Mouse (Mus musculus): ENCODE results near the gene Map2k5.

Gene Map2k5

DNA sequence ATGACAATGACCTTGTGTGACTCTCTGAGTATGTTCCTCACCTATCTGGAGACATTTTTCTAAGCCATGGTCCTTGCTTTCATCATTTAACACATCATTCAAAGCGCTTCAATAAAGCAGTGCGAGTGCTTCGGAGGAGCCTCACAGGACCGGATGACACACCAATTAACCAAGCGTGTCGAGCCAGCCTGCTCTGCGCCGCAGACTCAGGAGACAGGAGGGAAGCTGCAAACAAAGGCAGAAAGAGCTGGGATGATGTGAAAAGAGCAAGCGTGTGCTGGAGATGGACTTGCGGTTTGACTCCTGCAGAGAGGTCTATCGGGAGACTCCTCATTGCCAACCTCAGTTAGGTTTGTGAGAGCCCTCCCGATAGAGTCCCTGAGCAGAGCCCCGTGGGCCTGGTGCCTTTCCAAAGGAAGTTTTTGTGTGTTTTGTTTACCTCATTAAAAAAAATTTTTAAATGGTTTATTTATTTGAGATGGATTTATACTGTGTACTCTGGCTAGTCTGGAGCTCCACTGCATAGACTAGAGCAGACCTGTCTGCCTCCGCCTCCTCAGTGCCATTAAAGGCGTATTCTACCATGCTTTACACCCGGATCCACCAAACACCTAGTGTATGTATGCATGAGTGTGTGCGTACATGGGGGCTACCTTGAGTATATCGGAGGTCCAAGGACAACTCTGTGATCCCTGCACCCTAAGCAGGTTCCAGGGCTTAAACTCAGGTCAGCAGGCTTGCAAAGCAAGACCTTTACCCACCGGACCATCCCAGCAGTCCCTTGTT is 126.7 kb downstream of the Map2k5 start:
- DNase-seq, result no peak

DNA sequence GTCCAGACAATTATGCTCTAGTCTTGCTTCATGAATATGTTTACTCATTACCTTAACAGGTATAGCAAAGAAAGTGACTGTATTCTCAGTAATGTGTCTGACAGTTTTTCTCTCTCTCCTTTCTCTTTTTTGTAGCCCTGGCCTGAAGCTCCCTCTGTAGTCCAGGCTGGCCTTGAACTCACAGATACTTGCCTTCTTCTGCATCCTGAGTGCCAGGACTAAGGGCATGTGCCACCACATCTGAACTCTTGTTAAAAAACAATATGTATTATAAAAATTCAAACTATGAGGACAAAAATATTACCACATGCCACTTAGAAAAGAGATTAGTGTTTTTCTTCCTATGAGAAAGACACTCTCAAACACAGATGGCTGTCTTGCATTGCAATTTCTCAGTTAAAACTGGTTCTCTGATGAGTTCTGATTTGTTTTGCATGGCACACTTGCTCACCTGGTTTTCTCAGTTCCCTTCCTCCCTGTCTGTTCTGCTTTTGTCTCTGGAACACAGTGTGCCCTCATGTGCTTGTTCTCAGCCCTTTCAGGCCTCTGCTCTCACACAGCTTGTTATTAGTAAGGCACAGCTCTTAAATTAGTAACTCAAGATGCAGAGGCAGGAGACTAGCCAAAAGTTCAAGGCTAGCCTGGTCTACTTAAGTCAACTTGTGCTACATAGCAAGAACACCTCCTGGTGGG is 129.5 kb downstream of the Map2k5 start:
- DNase-seq, result no peak

DNA sequence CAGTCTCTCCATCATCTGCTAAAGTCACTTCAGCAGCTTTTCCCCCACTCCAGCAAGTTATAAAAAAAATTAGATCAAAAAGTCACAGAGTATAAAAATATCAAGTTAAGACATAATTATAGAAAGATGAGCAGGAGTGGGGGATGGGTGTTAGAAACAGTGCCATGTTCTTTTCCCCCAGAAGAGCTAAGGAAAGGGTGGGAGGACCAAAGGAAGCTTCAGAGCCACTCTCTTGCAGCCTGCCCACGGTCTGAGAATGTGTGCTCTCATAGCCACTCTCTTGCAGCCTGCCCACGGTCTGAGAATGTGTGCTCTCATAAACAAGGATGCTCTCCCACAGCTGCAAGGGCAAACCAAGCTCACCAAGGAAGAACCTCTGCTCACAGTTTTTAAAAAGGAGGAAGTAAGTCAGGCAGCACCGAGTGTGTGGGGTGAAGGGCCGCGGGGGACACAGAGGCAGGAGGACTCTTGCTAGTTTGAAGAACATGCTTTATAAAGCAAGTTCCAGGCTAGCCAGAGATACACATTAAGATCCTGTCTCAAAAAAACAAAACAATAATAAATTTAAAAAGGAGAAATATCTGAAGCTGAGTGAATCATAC is 131.0 kb downstream of the Map2k5 start:
- DNase-seq, result no peak

DNA sequence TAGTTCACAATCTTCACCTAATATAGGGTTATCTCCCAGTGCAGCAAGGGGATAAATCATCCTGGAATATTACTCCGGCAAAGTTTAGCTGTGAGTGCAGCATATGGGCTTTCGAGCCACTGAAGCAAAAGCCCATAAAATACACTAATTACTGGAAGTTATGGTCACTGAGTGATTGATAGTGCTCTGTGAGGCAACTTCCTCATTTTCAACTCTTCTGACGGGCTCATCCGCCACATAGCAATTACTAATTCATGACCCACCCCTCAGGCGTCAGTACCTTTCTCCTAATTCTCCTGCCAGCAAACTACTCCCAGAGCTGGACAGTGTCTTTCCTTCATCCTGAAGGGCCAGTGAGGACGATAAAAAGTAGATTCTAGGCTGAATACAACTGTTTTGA is 135.7 kb downstream of the Map2k5 start:
- no peak for DNase-seq

DNA sequence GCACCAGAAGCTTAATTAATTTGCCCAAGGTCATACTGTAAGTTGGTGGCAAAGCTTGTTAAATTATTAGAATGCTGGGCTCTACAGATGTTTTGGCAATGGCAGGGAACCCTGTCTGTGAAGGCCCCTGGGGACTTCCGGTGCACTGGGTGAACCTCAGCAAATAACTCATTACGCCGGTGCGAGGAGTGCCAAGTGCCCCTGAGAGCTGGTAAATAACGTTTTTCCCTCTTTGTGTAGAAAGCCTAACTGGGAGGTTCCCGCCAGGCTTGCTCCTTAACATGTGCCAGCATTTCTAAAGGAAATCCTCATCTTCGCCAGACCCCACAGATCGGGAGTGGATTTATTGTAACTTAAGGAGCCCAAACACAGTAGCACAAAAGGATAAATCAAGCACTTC is 136.5 kb downstream of the Map2k5 start:
- DNase-seq, result no peak

DNA sequence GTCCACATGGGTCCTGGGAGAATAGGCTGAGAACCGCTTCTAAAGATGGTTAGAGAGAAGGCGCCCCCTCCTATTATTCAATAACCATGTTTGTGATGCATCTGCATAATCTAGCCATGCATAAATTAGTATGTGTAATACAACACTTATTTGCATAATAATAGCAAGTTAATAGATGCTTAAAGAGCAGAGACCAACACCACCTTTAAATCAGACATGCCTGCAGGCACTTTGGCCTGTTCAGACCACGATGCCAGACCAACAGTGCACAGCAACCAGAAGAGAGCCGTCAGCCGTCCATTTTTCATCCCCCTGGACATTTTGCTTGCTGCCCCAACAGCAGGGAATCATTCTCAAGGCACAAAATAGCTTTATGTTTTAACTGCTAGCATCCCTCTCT is 143.3 kb downstream of the Map2k5 start:
- DNase-seq, result no peak

DNA sequence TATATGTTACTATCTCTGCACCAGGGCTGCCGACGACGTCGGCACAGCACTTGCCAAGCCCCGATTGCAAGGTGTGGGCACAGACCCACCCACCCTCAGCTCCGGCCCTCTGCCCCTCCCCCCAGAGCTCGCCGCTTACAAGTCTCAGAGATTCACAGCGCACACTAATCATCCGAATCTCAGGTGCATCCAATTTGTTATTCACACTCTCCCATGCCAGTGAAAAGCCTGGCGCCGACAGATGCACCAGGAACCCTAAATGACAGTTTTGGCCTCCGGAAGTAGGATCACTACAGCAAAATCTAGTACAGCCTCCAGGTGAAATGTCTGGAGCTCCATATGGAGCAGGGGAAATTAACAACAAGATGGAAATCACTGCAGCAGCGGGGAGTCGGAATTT is 147.4 kb downstream of the Map2k5 start:
- DNase-seq, result no peak

DNA sequence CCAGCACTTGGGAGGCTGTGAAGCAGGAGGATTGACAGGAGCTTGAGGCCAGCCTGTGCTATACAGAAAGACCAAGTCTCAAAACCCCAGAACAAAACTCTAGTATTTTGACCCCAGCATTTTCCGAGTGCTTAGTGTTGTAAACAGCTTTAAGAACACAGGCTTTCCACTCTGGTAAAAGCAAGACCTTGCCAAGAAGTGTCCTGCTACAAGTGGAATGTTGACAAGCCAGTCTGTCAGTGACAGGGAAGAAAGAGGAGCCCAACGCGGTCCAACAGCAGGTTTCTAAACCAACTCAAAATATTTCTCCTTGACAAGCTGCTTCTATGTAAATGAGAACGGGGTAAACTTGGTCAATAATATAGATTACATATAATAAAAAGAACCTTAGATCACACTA is 148.6 kb downstream of the Map2k5 start:
- DNase-seq, result no peak

DNA sequence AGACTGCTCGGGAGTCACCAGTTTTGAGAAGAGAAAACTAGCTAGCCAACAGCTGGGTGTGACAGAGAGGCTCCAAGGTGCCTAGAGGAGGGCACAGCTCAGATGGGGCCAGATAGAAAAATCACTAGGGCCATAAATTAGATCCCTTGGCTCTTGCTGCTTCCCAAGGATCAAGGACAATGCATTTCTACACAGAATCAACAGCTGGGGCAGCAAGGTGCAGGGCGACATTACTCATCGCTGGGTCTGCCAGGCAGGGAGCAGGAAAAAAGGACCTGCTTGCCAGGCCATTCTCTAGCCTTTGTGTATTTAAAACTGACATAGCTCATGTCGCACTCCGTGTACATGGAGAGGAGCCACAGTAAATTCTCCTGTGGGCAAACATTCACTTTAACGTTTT is 155.5 kb downstream of the Map2k5 start:
- no peak for DNase-seq

DNA sequence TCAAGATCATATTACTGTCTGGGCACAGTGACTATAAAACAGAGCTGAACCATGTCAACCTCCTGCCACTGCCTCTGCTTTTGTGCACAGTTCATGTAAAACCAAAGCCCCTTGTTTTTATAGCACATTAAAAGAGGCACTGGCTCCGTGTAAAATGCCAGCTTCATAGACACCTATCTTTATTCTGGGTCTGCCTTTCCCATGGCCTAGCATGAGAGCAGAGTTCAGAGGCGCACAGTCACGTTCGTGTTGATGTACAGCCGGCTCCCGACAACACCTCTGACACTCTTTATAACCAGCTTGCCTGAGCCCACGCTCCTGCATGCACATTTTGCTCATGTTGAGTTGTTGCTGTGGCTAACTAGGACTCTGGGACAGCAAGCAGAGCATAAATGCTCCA is 157.9 kb downstream of the Map2k5 start:
- no peak for DNase-seq

DNA sequence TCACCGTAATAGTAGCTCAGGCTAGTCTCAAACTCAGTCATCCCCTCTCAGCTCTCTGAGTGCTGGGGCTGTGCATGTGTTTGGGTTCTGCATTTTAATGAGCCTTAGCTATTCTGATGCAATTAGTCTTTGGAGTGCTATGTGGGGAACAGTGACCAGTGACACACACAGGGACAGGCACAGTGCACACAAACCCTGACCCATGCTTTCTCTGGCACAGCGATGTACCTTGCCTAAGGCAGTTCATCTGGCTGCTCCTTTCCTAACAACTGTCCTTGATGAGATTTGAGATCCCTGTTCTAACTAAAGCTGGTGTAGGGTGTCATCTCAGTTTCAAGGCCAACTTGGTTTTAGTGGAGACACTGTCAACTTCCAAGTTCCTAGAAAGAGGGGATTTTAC is 162.7 kb downstream of the Map2k5 start:
- DNase-seq, result no peak

DNA sequence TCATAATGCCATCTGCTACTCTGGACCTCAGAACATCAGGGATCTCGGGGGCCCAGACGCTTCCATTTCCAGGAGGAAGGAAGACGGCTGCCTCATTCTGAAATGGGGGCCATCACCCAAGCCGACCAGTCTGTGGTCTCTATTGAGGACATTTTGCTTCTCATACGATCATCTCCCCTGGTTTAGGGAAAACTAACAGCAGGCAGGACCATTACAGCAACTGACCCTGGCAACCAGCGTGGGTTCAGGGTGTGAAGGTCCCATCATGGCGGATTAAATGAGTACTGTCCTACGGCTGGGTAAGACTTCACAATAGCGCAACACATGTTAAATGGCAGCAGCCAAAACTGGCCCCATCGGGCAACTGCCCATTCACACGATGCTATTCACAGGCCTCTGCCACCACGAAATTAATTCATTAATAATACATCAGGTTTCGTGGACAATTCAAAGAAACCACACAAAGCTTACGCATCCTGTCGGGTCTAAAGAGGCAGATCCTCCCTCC is 170.9 kb downstream of the Map2k5 start:
- no peak for DNase-seq

DNA sequence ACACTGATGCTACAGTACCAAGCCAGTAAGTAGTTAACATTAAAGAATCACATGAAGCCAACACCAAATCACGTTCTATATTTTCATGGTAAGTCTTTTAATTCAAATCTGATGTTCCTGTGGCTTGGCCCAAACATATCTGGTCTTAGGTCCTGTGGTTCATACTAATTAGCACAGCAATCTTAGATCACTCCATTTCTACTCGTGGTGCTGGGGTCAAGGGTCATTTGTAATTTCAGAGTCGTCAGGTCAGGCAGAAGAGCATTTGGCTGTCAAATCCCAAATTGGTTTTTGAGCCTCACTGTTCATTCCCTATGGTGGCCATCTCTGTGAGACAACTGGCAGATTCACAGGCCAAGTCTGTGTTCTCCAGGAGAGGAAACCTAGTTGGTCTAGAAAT is 174.2 kb downstream of the Map2k5 start:
- DNase-seq, result no peak

DNA sequence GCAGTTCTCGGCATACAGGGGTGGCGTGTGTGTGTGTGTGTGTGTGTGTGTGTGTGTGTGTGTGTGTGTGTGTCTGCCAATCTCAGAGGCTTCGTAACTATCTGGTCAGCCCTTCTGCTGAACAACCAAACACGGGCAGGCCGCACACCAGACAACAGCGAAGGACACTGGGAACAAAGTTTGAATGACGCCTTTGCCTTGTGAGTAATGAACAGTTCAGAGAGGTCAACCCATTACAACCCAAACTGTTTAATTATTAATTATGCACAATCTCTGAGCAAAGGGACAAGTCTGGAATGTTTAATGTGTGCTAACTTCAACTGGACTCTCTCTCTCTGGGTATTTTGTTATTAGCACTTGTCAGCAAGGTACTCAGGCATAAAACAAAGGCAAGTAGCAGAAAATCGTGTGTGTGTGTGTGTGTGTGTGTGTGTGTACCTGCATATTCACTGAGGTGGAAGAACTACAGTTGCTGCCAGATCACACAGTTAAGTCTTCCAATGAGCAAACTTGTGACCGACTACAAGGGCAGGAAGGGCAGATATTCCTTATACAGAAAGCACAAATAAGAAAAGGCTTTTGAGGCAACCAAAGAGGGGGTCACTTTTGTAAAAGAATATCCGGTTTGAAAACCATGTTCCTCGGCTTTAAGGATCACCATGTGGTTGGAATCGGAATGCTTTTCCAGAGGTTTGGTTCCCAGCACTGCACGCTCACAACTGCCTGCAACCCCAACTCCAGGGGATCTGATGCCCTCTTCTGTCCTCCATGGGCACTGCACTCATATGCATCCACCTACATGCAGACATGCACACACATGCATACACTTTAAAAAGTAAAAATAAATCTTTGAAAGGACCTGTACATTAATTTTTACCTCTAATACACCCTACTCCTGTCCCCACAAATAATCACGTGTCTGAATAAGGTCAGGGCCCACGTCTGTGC is 176.1 kb downstream of the Map2k5 start:
- DNase-seq, result no peak

DNA sequence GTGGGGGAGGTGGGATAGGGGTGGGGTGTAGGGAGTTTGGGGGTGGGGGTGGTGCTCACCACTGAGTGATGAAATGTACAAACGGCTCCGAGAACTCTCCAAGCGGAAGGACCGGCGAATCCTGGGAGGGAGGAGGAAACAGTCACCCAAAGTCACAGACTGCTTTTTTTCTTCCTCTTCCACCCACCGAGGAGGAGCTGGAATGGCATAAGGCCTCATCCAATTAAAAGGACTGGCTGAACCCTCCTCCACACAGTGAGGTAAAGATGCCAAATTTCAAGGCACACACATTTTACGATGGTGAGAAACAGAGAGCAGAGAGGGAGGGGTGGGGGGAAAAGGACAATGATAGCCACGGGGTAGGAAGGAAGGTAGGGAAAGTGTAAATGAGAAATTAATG is 180.4 kb downstream of the Map2k5 start:
- DNase-seq, result no peak

DNA sequence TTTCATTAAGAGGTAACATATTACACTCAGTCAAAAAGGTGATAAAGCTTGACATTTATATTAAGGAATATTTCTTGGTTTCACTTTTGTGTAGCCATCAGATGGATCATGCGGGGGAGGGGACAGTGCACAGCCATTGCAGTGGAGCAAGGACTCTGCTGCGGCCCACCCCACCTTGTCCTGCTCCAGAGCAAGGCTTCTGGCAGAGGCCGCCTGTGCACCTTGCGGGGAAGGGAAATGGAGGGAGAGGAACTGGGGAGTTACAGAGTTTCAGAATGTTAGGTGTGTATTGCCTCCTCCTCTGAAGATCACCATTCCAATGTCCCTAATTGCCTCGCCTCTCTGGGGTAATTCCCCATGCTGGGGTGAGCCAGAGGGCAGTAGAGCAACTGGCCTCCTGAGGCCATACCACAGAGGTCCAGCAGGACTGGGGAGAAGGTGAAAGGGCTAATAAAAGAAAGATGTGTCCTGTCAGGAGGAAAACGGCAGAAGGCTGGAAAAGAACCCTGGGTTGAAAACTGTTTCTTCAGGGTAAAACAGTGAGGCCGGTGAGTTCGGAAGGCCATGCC is 181.5 kb downstream of the Map2k5 start:
- no peak for DNase-seq

DNA sequence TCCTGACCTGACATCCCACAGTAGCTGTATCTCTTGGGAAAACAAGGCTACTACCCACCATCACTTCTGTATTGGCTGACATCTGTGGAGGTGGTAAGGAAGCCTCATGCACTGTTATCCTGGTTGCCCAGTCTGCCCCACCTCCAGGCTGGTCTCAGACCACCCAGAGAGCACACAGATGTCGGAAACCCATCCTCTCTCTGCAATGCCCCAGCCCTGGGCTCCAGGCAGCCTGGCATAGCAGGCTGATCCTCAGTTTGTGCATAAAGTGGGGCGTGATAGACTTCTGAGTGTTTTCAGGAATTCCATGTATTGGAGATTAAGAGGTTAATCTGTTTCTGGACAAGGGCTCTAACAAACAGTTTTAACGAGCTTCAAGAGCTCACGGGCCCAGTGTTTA is 182.2 kb downstream of the Map2k5 start:
- DNase-seq, result no peak

DNA sequence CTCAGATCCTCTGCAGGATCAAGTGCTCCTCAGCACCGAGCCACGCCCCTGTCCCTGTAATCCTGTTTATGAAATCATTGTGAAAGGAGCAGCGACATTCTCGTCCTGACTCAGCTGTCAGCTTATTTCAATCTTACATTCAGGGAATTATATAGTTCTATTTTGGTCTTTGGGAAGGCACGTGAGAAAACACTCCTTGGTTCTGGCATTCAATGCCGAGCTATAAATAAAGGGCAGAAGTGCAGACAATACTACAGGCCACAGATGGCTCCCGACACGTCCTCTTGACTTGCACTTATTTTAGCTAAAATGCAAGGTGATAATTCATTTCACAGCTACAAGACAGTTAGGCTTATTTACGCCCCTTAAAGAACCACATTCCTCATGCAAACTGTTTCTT is 182.9 kb downstream of the Map2k5 start:
- DNase-seq, result no peak

DNA sequence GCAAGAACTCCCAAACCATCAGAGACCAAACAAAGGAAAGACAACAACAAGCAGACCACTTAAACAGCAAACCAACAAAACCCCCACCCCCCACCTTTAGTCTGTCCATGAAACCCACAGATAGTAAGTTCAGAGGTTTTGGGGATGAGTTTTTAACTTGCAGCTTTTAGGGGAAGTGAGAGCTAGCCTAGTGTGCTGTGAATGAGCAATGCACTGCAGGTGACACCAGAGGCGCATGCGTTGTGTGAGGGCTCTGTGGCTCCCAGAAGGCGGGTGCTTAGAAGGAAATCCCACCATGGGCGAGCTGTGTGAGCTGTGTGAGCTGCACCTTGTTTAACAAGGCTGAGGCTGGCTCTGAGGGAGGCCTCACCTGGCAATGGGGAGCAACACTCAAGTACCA is 184.9 kb downstream of the Map2k5 start:
- DNase-seq, result no peak

DNA sequence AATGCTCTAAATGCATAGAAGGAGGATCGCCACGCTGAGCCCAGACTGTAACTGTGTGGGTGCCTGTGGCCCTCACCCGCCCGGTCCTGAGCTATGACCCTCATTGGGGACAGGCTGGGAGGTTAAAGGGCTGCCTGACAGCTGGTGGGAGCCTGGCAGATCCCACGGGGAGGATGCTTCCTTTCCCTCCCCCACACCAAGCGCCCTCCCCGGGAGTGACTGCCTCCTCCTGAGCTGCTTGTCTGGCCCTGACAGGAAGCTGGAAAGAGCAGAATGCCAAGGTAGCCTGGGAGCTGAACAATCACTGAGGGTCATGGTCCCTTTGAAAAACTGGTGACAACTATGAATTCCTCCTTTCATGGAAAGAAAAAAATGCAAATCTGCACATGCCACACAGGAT is 190.4 kb downstream of the Map2k5 start:
- no peak for DNase-seq

DNA sequence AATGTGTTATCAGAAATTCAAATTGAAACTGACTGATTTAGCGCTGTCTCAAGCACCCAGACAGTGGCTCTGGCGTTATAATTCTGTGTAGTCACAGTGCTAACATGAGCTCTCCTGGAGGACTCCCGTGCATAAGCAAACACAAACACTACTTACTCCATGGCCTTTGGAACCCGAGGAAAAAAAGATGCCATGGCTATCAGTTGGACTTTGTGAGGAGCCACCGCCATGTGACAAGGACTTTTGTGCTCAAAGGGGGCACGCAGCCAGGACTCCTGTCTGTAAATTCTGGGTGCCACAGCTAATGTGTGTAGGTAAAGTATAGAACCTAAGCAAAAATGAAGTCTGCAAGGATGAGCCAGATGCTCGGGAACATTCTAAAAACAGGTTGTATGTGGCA is 192.5 kb downstream of the Map2k5 start:
- no peak for DNase-seq

DNA sequence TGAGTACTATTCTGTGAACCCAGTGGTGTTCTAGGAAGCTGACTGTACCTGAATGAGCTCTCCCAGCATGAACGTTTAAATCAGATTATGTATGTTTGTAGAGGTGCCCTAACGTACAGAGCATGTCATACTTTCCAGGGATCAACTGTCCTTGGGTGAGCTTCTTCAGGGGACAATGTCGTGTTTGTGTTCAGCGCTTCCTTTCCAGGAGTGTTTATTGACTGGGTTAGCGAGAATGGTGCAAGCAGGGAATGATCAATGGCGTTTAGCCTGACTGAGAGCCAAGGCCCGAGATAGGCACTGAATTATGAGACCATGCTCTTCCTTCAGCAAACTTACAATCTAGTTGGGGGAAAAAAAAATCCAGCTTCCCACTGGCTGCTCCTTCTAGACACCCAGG is 193.8 kb downstream of the Map2k5 start:
- no peak for DNase-seq

Measured in right cerebral cortex, postnatal 25 days (tissue).